Mouse (Mus musculus) thymus, adult 2 months (tissue): ENCODE measurements around the gene Smarcd3.

ENCODE experiments used
- CTCF ChIP-seq: fragments of 200-500 bp; IDR thresholded peaks from 2 replicates; pipeline ENCODE4 v1.5.1; 2012; ENCODE audit warnings: mild to moderate bottlenecking, control low read depth, low read length, moderate library complexity, borderline replicate concordance; ENCODE audit not compliant: control insufficient read depth, poor library complexity, insufficient read depth; ENCODE audit errors: extremely low read depth
- POLR2A ChIP-seq: fragments of 200-500 bp; IDR thresholded peaks from 2 replicates; pipeline ENCODE4 v1.6.1; 2012; ENCODE audit warnings: mild to moderate bottlenecking, low read length, control low read depth, moderate library complexity; ENCODE audit not compliant: control insufficient read depth, poor library complexity, insufficient read depth; ENCODE audit errors: extremely low read depth

GRCm38 (mm10) chr5:24595786-24596380 is 28.3 kb downstream of the Smarcd3 start:
- no peak for TF ChIP-seq POLR2A
- no peak for TF ChIP-seq CTCF
